Mouse (Mus musculus): ENCODE data around the gene Creb5. TPM values are rescaled to one million over a fixed set of nuclear protein-coding genes. Genes with fewer than 3 reads are reported as not detected.

Creb5 gene
- polyA plus RNA-seq, 1 experiment from 2014 or later, result 2.5 TPM

DNA sequence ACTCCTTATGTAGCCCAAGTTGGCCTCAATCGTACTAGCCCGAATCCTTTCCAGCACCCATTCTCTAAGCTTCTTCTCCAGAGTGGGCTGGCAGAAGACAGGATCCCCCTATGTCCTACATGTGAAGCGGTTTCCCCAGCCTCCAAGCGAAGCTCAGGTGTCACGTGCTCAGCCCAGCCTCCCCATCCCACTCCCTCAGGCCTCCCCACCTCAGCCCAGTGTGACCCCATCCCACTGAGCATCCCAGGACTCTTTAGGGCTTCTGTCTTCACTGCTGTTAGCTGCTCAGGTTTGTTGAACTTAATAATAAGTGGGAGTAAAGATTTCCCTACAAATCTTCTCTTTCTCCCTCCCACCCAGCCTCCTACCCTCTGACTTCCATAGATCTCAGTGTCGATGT is 261.2 kb downstream of the Creb5 start:
- H3K27me3 ChIP-seq (ENCODE audit: control insufficient read depth, insufficient read depth, low read depth, low read length), result no peaks in the 10 kb centered on the region
- no peak for ATAC-seq
- peaks cover 5% of the 10 kb centered on the region; the same call in 1 of the 2 replicates for H3K4me1 ChIP-seq (ENCODE audit: control insufficient read depth, insufficient read depth, low read length)
- H3K9ac ChIP-seq (ENCODE audit: low read depth, low read length), result no peak overlapping the region
- no peaks in the 10 kb centered on the region for H3K36me3 ChIP-seq (ENCODE audit: control insufficient read depth, insufficient read depth, low read length)
- H3K4me3 ChIP-seq (ENCODE audit: low read depth, low read length), result no peak overlapping the region
- whole genome bisulfite sequencing, result 72% methylated on average over 6 of the region's 6 CpGs
- H3K27ac ChIP-seq (ENCODE audit: low read length), result no peak overlapping the region
- H3K9me3 ChIP-seq (replicated peaks; ENCODE audit: control insufficient read depth, low read length, poor library complexity, severe bottlenecking), result no peaks in the 10 kb centered on the region
- no peak overlapping the region for H3K4me2 ChIP-seq (ENCODE audit: low read length)

DNA sequence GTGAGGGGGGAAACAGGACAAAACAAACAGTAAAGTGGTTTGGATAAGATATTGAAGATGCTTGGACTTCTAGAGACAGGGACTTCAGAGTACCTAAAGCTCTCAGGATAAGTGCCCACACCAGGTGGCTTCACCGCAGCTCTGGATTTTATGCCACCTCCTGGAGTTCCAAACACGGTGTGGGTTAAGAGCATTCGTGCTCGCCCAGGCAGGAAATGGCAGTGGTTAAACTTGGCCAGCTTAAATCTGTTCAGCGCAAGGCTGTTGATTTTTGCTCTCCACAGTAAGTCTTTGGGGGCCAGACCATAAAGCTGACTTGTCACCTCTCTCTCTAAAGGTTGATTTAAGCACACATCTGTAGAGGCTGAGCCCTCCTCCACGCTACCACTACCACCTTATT is 262.3 kb downstream of the Creb5 start:
- no peaks in the 10 kb centered on the region for H3K27me3 ChIP-seq (ENCODE audit: control insufficient read depth, insufficient read depth, low read depth, low read length)
- WGBS, result 56% methylated on average over 6 of the region's 6 CpGs
- peaks cover 5% of the 10 kb centered on the region; the same call in 1 of the 2 replicates for H3K4me1 ChIP-seq (ENCODE audit: control insufficient read depth, insufficient read depth, low read length)
- no peaks in the 10 kb centered on the region for H3K9me3 ChIP-seq (replicated peaks; ENCODE audit: control insufficient read depth, low read length, poor library complexity, severe bottlenecking)
- H3K4me2 ChIP-seq (ENCODE audit: low read length), result no peak overlapping the region
- no peak for ATAC-seq
- H3K36me3 ChIP-seq (ENCODE audit: control insufficient read depth, insufficient read depth, low read length), result no peaks in the 10 kb centered on the region
- no peak overlapping the region for H3K27ac ChIP-seq (ENCODE audit: low read length)
- no peak overlapping the region for H3K9ac ChIP-seq (ENCODE audit: low read depth, low read length)
- H3K4me3 ChIP-seq (ENCODE audit: low read depth, low read length), result no peak overlapping the region

- ATAC-seq, result no peak
- H3K36me3 ChIP-seq (ENCODE audit: control insufficient read depth, insufficient read depth, low read length), result no peaks in the 10 kb centered on the region
- H3K4me3 ChIP-seq (ENCODE audit: low read depth, low read length), result no peak overlapping the region
- no peaks in the 10 kb centered on the region for H3K4me1 ChIP-seq (ENCODE audit: control insufficient read depth, insufficient read depth, low read length)
- H3K4me2 ChIP-seq (ENCODE audit: low read length), result no peak overlapping the region
- WGBS, result 49% methylated on average over 6 of the region's 6 CpGs
- H3K27me3 ChIP-seq (ENCODE audit: control insufficient read depth, insufficient read depth, low read depth, low read length), result no peaks in the 10 kb centered on the region
- H3K27ac ChIP-seq (ENCODE audit: low read length), result no peak overlapping the region
- no peaks in the 10 kb centered on the region for H3K9me3 ChIP-seq (replicated peaks; ENCODE audit: control insufficient read depth, low read length, poor library complexity, severe bottlenecking)
- H3K9ac ChIP-seq (ENCODE audit: low read depth, low read length), result no peak overlapping the region
Observed at GRCm38 (mm10) chr6:53556050-53556449, 269.0 kb downstream of the Creb5 start.

DNA sequence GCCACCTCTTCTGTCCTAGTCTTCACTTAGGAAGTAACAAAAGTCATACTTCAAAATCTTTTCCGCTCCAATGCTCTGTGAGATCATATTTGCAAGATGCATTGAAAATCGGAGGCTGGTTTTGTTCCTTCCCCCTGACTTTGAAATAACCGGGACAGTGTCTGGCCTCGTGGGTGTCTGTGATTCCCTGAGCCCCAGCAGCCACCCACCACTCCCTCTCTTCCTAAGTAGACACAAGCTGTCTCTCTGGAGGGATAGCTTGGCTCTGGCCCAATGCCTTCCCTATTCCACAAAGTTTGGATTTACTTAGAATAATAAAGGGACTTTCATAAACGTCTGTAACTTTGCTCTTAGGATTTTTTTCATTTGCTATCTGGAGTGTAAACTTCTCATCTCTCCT is 273.9 kb downstream of the Creb5 start:
- Histone ChIP-seq H3K9me3 (replicated peaks; ENCODE audit: control insufficient read depth, low read length, poor library complexity, severe bottlenecking) (no peaks in the 10 kb centered on the region), H3K36me3 (ENCODE audit: control insufficient read depth, insufficient read depth, low read length) (no peaks in the 10 kb centered on the region), H3K27ac (ENCODE audit: low read length) (no peak overlapping the region), H3K4me2 (ENCODE audit: low read length) (no peak overlapping the region), H3K9ac (ENCODE audit: low read depth, low read length) (no peak overlapping the region), H3K4me1 (ENCODE audit: control insufficient read depth, insufficient read depth, low read length) (no peaks in the 10 kb centered on the region), H3K4me3 (ENCODE audit: low read depth, low read length) (no peak overlapping the region), H3K27me3 (ENCODE audit: control insufficient read depth, insufficient read depth, low read depth, low read length) (no peaks in the 10 kb centered on the region)
- WGBS, result 60% methylated on average over 5 of the region's 5 CpGs
- ATAC-seq, result no peak

DNA sequence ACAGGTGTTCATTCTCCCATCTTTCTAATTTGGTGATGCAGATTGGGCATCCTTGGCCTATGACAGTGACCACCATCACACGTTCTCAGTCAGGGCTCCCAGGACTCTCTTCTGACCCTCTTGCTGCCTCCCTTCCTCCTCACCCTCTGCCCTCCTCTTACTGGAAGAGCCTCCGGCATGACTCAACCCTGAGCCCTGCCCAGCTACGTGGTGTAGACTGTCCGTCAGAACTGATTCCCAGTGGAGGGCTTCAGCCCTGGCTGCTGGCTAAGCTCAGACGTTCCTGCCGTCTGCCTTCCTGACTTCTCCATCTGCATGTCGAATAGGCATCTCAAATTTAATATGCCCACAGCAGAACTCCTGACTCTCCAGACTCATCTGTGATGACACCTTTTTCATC is 275.5 kb downstream of the Creb5 start:
- H3K9me3 ChIP-seq (replicated peaks; ENCODE audit: control insufficient read depth, low read length, poor library complexity, severe bottlenecking), result no peaks in the 10 kb centered on the region
- no peak overlapping the region for H3K4me2 ChIP-seq (ENCODE audit: low read length)
- no peaks in the 10 kb centered on the region for H3K36me3 ChIP-seq (ENCODE audit: control insufficient read depth, insufficient read depth, low read length)
- ATAC-seq, result no peak
- no peak overlapping the region for H3K27ac ChIP-seq (ENCODE audit: low read length)
- H3K4me3 ChIP-seq (ENCODE audit: low read depth, low read length), result no peak overlapping the region
- no peaks in the 10 kb centered on the region for H3K27me3 ChIP-seq (ENCODE audit: control insufficient read depth, insufficient read depth, low read depth, low read length)
- WGBS, result 66% methylated on average over 7 of the region's 7 CpGs
- H3K9ac ChIP-seq (ENCODE audit: low read depth, low read length), result no peak overlapping the region
- H3K4me1 ChIP-seq (ENCODE audit: control insufficient read depth, insufficient read depth, low read length), result no peaks in the 10 kb centered on the region

DNA sequence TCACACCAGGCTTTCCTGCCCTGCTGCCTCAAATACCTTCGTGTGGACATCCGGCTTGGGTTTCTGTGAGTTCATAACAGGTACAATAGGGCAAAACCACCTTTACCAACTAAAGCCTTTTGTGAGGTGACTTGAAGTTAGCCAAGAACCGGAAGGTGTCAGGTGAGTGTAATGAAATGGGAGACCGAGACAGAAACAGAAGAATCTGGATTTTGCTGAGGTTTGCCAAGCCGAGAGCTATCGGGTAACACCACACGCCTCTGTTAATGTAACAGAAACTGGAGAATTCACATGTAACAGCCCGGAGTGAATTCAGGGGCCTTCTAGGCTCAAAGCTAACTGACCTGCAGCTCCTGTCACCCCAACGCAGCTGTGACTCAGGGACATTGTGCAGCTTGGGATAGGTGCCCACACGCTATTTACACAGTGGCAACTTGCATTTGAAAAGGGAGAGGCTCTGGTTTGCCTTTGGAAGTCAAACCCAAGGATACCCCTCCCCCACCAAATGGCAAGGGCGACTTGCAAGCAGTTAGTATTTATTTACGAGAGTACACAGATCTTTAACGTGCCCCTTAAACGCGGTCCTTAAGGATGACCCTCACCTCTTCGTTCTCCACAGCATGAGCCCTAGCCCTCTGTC is 276.6 kb downstream of the Creb5 start:
- Histone ChIP-seq H3K4me2 (ENCODE audit: low read length) (no peak overlapping the region), H3K9ac (ENCODE audit: low read depth, low read length) (no peak overlapping the region), H3K36me3 (ENCODE audit: control insufficient read depth, insufficient read depth, low read length) (no peaks in the 10 kb centered on the region), H3K27ac (ENCODE audit: low read length) (no peak overlapping the region), H3K4me1 (ENCODE audit: control insufficient read depth, insufficient read depth, low read length) (no peaks in the 10 kb centered on the region), H3K4me3 (ENCODE audit: low read depth, low read length) (no peak overlapping the region), H3K27me3 (ENCODE audit: control insufficient read depth, insufficient read depth, low read depth, low read length) (no peaks in the 10 kb centered on the region), H3K9me3 (replicated peaks; ENCODE audit: control insufficient read depth, low read length, poor library complexity, severe bottlenecking) (no peaks in the 10 kb centered on the region)
- ATAC-seq, result no peak
- WGBS, result 80% methylated on average over 16 of the region's 16 CpGs

DNA sequence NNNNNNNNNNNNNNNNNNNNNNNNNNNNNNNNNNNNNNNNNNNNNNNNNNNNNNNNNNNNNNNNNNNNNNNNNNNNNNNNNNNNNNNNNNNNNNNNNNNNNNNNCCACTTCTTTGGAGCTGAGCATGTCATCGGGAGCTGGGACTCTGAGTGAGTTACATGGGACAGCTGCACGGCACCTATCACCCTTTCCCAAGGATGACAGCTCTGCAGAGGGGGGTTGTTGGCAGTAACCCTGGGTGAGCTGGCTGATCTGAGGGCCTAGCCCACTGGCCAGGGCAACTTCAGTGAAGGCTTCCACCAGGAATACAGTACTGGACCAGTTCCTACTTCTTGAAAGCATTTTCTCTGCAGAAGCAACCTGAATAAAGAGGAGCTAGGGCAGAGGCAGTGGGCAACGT is 282.4 kb downstream of the Creb5 start:
- Histone ChIP-seq H3K4me1 (ENCODE audit: control insufficient read depth, insufficient read depth, low read length) (peaks cover 8% of the 10 kb centered on the region; the same call in 1 of the 2 replicates), H3K27ac (ENCODE audit: low read length) (no peak overlapping the region), H3K9ac (ENCODE audit: low read depth, low read length) (no peak overlapping the region), H3K36me3 (ENCODE audit: control insufficient read depth, insufficient read depth, low read length) (no peaks in the 10 kb centered on the region), H3K27me3 (ENCODE audit: control insufficient read depth, insufficient read depth, low read depth, low read length) (no peaks in the 10 kb centered on the region), H3K4me3 (ENCODE audit: low read depth, low read length) (no peak overlapping the region), H3K9me3 (replicated peaks; ENCODE audit: control insufficient read depth, low read length, poor library complexity, severe bottlenecking) (no peaks in the 10 kb centered on the region), H3K4me2 (ENCODE audit: low read length) (no peak overlapping the region)
- WGBS, result 47% methylated on average over 3 of the region's 3 CpGs
- ATAC-seq, result no peak

GRCm38 (mm10) chr6:53570906-53571305 is 283.8 kb downstream of the Creb5 start:
- Histone ChIP-seq H3K9ac (ENCODE audit: low read depth, low read length) (no peak overlapping the region), H3K4me2 (ENCODE audit: low read length) (no peak overlapping the region), H3K4me3 (ENCODE audit: low read depth, low read length) (no peak overlapping the region), H3K9me3 (replicated peaks; ENCODE audit: control insufficient read depth, low read length, poor library complexity, severe bottlenecking) (no peaks in the 10 kb centered on the region), H3K36me3 (ENCODE audit: control insufficient read depth, insufficient read depth, low read length) (no peaks in the 10 kb centered on the region), H3K27me3 (ENCODE audit: control insufficient read depth, insufficient read depth, low read depth, low read length) (no peaks in the 10 kb centered on the region), H3K4me1 (ENCODE audit: control insufficient read depth, insufficient read depth, low read length) (peaks cover 8% of the 10 kb centered on the region; the same call in 1 of the 2 replicates), H3K27ac (ENCODE audit: low read length) (no peak overlapping the region)
- WGBS, result 84% methylated on average over 4 of the region's 4 CpGs
- no peak for ATAC-seq

DNA sequence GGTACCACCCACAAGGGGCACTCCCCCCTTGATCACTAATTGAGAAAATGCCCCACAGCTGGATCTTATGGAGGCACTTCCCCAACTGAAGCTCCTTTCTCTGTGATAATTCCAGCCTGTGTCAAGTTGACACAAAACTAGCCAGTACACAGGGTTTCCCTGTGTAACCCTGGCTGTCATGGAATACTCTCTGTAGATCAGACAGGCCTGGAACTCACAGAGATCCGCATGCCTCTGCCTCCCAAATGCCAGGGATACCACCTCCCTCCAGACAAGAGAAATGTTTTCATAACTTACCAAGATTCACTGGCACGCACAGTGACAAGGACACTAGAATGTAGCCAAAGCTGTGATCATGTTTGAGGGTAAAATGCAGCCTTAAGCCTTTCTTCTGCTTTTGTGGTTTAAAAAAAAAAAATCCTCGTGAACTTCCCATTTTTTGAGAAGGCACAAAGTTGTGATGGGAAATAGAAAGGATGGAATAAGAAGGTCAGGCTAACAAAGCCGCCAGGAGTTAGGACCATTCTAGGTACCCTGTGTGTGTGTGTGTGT is 284.6 kb downstream of the Creb5 start:
- H3K4me1 ChIP-seq (ENCODE audit: control insufficient read depth, insufficient read depth, low read length), result peaks cover 8% of the 10 kb centered on the region; the same call in 1 of the 2 replicates
- no peak overlapping the region for H3K27ac ChIP-seq (ENCODE audit: low read length)
- H3K9me3 ChIP-seq (replicated peaks; ENCODE audit: control insufficient read depth, low read length, poor library complexity, severe bottlenecking), result no peaks in the 10 kb centered on the region
- no peaks in the 10 kb centered on the region for H3K36me3 ChIP-seq (ENCODE audit: control insufficient read depth, insufficient read depth, low read length)
- 91% methylated on average over 4 of the region's 4 CpGs for WGBS
- ATAC-seq, result no peak
- H3K4me3 ChIP-seq (ENCODE audit: low read depth, low read length), result no peak overlapping the region
- no peaks in the 10 kb centered on the region for H3K27me3 ChIP-seq (ENCODE audit: control insufficient read depth, insufficient read depth, low read depth, low read length)
- H3K4me2 ChIP-seq (ENCODE audit: low read length), result no peak overlapping the region
- H3K9ac ChIP-seq (ENCODE audit: low read depth, low read length), result no peak overlapping the region

Measured in midbrain, embryonic 16.5 days (tissue).